Mouse (Mus musculus): ENCODE data around the gene Ube2t.

Ube2t gene

DNA sequence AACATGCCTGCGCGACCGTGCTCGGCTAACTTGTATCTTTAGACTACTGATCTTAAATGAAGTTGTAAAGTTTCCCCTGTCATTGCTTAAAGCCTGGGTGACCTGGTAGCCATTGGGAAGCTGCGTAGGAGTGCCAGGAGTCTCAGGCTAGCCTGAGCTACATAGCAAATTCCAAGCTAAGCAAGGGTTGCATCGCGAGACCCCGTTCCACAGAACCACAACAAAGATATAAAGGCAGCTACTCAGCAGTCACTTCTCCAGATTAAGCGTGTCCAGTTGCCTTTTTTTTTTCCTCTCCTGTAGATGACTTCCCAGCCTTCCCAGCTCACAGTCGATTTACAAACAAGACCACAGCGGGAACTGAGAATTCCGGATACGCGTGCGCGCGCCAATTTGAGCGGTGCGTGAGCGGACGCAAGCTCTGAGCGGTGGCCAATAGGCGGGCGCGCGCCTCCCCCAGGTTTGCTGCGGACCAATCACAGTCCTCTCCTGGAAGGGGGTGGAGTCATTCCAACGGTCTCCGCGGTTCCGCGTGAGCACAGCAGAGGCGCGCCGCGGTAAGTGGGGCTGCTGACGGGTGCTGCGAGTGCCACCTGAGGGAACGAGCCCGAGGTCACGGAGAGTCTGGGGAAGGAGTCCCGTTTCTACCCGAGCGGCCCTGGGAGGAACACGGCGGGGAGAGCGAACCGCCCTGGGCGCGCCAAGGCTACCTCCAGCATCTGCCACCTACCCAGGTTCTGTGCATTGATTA is at the start of gene Ube2t:
Gene Ube2t, plus strand, starts transcription at position 513 of the 751 bp plus-strand sequence.
- in situ Hi-C loops (cut with MboI; ENCODE audit: unreplicated experiment in 2 of 2): loop anchor here (5.0 to 10.0 kb wide), 3 partner anchors 95 to 217 kb away; no protein-coding TSS in a partner anchor

DNA sequence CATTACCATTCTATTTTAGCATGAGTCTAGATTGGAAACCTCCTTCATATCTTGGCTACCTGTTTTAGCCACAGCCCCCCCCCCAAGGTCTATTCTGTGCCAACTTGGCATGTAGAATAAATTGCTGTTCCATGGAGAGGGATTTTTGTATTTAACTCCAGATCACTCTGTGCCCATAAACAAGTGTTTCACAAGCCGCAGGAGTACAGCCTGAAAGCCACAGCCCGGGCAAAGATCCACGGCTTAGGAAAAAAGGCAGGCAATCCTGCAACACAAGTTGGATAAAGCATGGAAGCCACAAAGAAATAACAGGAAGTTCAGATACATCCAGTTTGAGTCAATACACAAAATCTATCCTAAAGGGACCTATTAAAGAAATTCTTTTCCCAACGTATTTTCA is 48.8 kb upstream of the Ube2t start:
- in situ Hi-C loops (cut with MboI; ENCODE audit: unreplicated experiment in 2 of 2): no loop called here

DNA sequence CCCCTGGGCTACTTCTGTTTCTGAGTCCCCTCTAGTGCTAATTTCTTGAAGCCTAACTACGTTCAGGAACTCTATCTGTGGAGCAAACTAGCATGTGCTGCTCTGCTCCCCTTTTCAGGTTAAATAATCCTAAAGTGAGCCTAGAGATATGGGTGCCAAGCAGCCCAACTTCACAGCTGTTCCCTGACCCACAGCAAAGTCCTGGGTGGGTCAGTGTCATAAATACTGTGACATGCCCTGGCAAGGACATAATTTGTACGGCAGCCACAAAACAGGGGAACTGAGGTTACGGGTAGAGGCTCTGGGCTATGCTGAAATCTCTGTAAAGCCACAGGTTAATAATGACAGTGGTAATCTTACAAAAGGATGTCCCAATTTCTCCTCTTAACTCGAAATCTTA is 46.9 kb upstream of the Ube2t start:
- in situ Hi-C loops (cut with MboI; ENCODE audit: unreplicated experiment in 2 of 2): no loop called here

DNA sequence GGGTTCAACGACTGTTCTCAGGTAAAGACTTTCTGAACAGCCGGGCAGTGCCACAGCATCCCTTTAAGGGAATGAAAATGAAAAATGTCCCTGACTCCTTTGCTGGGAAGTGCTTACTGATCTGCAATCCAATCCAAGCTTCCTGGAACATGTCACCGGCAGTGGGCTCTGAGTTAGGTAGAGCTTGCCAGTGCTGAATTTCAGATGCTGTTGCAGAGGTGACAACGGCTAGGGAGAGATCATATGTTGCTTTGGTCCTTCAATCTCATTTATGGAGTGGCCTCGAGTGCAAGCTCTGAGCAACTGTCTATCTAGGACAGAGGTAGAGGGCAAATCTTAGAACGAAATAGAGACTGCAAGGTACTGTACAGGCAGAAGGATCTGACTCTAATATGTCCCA is 43.4 kb upstream of the Ube2t start:
- in situ Hi-C loops (cut with MboI; ENCODE audit: unreplicated experiment in 2 of 2): no loop called here

DNA sequence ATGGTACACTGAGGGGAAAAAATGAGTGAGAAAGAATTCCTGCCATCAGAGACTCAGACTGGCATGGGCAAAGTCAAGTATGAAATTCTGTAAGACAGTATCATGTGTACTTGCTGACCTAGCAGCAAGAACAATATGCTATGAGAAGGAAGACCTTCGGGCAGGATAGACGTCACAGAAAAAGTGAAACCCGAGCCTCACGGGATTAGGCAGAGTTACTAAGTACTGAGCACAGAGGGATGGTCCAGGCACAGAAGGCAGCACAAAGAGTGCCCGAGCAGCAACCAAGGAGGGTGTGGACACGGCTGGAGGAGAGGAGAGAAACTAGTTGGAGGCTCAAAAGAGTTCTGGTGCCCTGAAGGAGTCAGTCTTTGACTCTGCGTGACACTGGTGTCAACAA is 29.9 kb upstream of the Ube2t start:
- in situ Hi-C loops (cut with MboI; ENCODE audit: unreplicated experiment in 2 of 2): loop anchor here in 1 of 2 experiments (10.0 kb wide), 1 partner anchor 188 kb away; no protein-coding TSS in a partner anchor

DNA sequence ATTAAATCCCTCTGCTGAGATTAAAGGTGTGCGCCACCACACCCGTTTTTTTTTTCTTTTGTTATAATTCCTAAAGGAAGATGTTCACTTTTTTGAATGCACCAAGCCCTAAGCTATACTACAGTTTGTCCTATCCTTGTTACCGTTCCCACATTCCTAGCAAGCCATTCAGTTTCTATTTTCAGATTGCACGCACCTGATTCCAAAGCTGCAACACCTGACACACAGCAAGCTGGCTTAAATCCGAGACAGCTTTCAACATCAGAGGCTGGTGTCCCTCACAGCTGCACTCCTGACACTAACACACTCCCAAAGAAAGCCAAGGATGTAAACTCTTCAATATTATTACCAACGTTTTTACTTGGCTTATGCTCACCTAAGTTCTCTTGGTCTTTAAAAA is 26.0 kb upstream of the Ube2t start:
- in situ Hi-C loops (cut with MboI; ENCODE audit: unreplicated experiment in 2 of 2): loop anchor here in 1 of 2 experiments (10.0 kb wide), 1 partner anchor 192 kb away; no protein-coding TSS in a partner anchor

DNA sequence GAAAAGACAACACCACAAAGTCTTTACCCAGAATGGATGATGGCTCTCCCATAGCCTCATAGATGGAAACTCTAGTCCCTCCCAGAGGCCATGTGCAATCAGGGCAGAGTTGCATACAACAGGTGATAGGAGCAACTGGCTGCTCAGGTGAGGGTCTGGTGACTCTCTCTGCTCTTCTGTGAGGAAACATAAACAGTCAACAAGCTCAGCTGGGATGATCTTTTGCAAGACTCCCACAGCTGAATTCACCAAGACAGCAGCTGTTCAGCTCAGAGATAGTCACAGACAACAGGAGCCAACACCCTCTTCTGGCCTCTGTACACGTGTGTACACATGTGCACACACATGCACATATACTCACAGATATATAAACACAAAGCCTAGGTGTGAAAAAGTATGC is 24.1 kb upstream of the Ube2t start:
- in situ Hi-C loops (cut with MboI; ENCODE audit: unreplicated experiment in 2 of 2): loop anchor here in 1 of 2 experiments (10.0 kb wide), 1 partner anchor 193 kb away; no protein-coding TSS in a partner anchor

DNA sequence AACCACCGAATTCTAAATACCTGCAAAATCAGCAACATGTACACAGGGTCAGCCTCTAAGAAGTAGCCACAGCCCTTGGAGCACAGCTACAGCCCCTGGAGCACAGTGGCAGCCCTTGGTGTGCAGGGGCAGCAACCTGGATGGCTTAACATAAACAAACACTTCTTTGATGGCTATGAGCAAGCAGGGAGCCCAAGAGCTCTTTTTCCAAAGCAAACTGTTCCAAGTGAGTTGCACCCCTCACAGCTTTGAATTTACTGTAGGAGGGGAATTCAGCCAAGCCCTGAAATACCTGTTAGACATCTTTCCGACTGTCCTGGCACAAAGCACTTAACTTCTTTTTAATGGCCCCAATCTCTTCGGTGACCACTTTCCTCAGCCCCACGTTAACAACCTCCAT is 21.5 kb upstream of the Ube2t start:
- in situ Hi-C loops (cut with MboI; ENCODE audit: unreplicated experiment in 2 of 2): no loop called here

DNA sequence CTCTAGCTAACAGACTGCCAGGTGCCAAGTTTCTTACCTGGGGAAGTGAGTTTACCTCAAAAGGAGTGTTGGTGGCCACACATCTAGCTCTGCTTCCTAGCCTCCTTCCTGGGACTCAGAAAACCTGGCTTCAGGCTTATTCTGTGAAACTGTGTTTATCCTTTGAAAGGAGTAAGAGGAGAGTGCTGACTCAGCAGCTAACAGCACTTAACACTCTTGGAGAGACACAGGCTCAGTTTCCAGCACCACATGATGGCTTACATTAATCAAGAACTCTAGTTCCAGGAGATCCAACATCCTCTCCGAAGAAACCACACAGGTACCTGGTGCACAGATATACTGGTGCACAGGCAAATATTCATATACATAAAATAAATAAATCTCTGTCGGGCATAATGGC is 19.5 kb upstream of the Ube2t start:
- in situ Hi-C loops (cut with MboI; ENCODE audit: unreplicated experiment in 2 of 2): no loop called here

DNA sequence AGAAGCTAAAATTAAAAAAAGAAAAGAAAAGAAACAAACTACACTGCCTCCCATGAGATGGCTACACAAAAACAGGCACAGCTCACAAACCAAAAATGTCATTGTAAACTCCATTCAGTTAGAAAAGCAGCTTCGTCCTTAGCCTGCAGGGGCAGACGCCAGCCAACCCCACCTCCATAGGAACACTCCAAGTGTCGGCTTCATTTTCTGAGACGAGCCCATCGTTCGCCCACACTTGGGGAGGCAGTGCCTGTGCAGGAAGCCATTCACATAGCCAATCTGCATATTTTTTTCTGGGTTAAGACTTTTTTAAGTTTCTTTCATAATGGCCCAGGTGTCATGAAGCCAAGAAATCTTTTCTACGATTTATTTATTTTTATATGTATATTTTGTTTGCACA is 14.8 kb upstream of the Ube2t start:
- in situ Hi-C loops (cut with MboI; ENCODE audit: unreplicated experiment in 2 of 2): no loop called here

DNA sequence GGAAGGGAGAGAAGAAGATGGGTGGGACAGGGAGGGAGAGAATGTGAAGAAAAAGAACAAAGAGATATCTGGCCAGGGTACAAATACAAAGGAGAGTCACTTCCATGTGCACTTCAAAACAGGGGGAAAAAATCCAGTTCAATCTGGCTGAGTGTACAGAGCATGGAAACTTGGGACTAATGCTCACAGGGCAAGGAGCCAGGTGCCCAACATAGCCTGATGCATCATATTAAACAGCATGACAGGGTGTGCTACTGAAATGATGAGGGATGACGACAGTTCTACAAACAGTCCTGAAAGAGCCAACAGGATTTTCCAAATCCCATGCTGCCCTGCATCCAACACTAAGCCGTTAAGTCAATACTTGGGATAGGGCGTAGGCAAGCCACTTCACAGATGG is 12.4 kb upstream of the Ube2t start:
- in situ Hi-C loops (cut with MboI; ENCODE audit: unreplicated experiment in 2 of 2): no loop called here

DNA sequence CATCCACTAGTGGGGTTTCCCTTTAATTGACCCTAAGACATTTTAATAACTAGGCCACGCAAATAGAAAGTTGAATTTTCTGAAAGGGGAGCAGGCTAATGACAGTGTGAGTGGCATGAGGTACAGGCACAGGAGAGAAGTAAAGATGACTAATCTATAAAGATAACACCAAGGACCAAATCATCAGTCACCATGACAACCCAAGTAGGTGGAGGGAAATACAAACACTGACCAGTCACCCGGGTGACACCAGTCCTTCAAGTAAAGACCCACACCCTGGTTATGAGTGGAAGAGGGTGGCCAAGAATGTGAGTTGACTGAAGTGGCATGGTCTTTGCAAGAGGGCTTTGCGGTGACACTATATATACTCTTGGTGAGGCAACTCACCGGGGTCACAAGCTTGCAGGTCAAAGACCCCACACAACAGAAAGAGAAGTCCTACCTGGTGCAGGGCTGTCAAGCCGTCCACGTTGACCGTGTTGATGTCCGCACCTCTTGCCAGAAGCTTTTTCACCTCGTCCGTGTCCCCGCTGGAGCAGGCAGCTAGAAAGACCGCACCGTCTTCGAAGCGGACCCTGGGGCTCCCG is 7.2 kb upstream of the Ube2t start:
- in situ Hi-C loops (cut with MboI; ENCODE audit: unreplicated experiment in 2 of 2): no loop called here

DNA sequence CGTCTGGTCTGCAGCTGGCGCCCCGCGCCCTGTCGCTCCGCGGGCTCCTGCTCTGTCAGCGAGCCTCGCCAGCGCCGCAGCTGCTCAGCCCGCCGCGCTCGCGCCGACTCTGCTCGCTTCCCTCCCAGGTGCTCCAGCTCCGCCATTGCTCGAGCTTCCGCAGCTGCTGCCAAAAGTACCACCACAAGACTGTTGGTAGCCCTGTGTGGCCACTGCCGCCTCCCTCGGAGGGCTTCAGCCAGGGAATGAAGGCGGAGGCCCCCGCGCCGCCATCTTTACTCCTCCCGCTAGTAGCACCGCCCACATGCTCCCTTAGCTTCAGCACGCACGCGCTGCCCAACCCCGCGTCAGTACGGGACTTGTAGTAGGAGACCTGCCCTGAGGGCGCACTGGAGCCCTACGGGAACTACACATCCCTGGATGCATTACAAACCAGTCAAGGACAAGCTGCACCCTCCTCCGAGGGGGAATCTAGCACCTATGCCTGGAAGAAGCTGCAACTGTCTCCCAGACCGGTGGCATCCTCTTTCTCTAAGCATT is 6.7 kb upstream of the Ube2t start, which contains the start of gene Ppp1r12b:
Gene Ppp1r12b, minus strand, starts transcription at position 306 of the 540 bp plus-strand sequence.
- in situ Hi-C loops (cut with MboI; ENCODE audit: unreplicated experiment in 2 of 2): no loop called here

DNA sequence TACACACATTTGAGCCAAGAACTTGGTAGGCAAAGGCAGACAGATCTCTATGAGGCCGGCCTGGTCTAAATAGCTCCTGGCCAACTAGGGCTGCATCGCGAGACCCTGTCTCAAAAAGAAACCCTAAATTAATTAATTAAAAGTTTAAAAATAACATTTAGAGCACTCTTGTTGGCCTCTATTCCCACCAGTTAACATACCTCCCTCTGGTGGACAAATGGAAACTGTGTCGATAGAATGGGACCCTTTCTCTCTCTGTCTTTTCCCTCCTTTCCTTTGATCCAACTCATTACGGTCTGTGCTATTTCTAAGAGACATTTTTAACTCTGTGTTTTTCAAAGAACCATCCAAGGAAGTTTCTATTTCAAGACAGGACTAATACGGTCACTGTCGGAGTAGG is 1.7 kb upstream of the Ube2t start:
- in situ Hi-C loops (cut with MboI; ENCODE audit: unreplicated experiment in 2 of 2): loop anchor here (5.0 to 10.0 kb wide), 3 partner anchors 93 to 216 kb away; no protein-coding TSS in a partner anchor

DNA sequence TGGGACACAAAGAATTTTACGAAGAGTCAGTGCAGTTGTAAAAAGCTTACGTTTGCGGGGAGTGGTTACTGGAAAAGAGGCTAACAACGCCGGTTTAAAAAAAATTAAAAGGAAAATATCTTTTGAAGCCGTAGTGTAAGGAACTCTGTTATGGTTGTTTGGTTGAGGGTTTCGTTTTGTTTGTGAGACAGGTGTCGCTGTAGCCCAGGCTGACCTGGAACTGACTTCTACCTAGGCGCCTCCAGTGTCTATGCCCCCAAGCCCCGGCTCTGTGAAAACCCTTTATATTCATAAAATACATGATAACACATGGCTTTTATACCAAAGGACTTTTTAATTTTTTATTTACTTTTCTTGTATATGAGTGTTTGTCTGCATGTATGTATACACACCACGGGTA is 456 bp downstream of the Ube2t start:
- in situ Hi-C loops (cut with MboI; ENCODE audit: unreplicated experiment in 2 of 2): loop anchor here (5.0 to 10.0 kb wide), 3 partner anchors 96 to 218 kb away; no protein-coding TSS in a partner anchor

DNA sequence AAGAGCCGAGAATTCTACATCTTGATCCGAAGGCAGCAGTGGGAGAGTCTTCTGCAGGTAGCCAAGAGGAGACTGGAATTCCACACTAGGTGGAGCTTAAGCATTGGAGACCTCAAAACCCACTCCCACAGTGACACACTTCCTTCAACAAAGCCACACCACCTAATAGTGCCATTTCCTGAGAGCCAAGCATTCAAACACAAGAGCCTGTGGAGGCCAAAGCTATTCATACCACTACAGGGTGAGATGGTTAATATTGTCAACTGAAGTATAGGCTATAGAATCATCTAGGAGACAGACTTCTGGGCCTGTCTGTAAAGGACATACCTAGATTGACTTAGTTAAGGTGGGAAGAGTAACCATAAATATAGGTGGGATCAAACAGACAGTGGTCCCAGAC is 3.1 kb downstream of the Ube2t start:
- in situ Hi-C loops (cut with MboI; ENCODE audit: unreplicated experiment in 2 of 2): loop anchor here (10.0 kb wide), 2 partner anchors 101 to 221 kb away; no protein-coding TSS in a partner anchor

DNA sequence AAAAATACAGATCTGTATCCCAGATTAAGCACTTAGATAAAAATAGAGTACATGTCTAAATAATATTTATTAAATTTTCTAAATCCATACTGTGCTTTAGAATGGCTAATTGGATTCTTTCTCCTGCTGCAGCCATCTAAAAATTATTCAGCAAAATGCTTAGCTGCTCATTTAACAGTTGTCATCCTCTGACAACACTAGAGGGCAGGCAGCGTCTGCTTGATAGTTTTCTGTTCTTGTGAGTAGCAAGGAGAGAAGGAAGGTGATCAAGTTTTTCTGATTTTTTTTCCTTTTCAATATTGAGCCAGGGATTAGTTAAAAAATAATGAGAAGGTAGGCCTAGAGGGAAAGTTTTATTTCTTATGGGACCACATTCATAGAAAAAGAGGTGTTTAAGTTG is 10.6 kb downstream of the Ube2t start:
- in situ Hi-C loops (cut with MboI; ENCODE audit: unreplicated experiment in 2 of 2): no loop called here

DNA sequence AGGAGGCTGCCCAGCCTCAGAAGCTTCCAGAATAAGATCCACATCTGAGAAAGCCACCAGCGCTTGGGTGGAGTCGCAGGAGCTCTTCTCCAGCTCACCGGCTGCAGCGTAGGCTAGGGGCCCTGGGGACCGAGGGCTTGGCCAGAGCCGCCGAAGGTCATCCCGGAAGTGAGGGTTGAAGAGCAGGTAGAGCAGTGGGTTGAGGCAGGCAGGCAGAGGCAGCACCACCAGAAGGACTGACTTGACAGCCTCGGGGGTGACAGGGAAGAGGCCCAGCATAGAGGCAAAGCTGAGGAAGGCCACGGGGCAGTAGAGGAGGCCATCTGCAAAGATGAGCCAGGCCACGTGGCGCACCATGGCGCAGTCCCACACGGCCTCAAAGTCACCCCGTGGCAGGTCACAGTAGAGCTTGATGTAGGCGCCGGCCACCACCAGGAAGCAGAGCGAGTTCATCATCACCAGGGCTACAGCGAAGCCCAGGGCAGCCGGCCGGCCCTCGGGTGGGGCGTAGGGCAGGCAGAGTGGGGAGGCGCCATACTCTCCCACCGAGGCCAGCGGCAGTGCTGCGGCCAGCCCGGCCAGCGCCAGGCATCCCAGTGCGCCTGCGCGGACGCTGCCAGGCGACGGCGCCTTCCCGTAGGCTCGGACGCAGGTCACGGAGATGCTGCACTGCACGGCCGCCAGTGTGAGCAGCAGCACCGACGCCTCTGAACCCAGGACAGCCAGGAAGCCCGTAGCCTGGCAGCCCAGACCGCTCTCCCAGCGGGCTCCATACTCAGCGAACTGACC is 25.0 kb downstream of the Ube2t start:
- in situ Hi-C loops (cut with MboI; ENCODE audit: unreplicated experiment in 2 of 2): loop anchor here (10.0 to 25.0 kb wide), 2 partner anchors 375 to 377 kb away; no protein-coding TSS in a partner anchor

DNA sequence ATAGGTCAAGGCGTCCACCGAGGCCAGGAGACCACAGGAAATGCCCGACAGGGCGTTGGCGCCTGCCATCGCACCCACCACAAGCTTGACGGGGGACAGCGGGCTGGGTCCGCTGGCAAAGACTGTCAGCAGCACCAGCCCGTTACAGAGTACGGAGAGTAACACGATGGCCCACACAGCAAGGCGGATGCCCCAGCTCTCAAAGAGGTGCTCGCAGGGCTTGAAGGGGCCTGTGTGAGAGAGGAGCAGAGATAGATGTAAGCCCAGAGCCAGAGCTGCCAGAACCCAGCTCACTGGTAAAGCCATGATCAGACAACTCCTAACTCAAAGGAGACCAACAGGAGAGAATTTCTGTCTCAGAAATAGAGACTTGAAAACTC is 25.6 kb downstream of the Ube2t start:
- in situ Hi-C loops (cut with MboI; ENCODE audit: unreplicated experiment in 2 of 2): loop anchor here (10.0 to 25.0 kb wide), 2 partner anchors 374 to 377 kb away; no protein-coding TSS in a partner anchor

DNA sequence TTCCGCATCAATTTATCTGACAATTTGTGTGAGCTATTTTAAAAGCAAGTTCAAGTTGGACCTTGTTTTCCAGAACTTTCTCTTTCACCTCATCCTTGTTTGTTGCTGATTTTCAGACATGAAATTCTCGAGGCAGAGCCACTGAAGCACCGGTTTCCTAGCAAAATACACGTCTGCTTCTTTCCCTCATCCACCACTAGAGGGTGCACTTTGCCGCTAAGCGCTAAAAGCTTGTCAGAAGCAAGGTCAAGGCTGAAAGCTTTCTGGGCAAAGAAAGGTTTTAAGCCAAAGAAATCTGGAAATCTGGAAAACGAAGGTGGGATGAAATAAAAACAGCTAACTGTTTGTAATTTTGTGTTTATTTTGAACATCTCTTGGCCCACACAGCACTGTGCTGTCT is 27.0 kb downstream of the Ube2t start:
- in situ Hi-C loops (cut with MboI; ENCODE audit: unreplicated experiment in 2 of 2): loop anchor here (10.0 to 25.0 kb wide), 2 partner anchors 373 to 375 kb away; no protein-coding TSS in a partner anchor

Measured in v-Abl transformed pro-B cells (cell line).